Mouse (Mus musculus): Measurements from ENCODE around the gene Hypm. TPM values are rescaled to one million over a fixed set of nuclear protein-coding genes. Genes with fewer than 3 reads are reported as not detected.

The Hypm gene
- polyA plus RNA-seq, 1 experiment: not detected

DNA sequence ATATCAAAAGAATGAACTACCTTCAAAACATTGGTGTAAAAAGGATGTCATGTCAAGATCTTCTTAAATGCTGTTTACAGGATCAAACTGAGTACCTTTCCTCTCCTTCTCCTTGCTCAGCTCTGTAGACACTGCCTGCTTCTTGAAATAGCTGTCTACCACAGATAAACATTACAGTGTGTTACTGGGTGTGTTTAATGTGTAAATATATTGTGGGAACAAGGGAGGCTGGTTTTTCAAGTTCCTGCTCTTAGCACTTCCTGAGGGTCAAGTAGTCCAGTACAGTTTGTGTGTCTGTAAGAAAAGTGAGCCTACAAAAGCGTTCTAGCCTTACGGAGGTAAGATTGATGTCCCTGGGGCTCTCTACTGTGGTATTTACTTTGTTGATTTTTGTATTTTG, 15.1 kb downstream of the Hypm start:
- no peak overlapping the region for H3ac ChIP-seq (ENCODE audit: control insufficient read depth, insufficient read length)
- no peaks in the 10 kb centered on the region for H3K27me3 ChIP-seq (ENCODE audit: control insufficient read depth, insufficient read depth, insufficient read length)
- H3K79me2 ChIP-seq (ENCODE audit: control insufficient read depth, insufficient read depth): no peaks in the 10 kb centered on the region
- H3K4me2 ChIP-seq (ENCODE audit: low read depth): no peak overlapping the region
- H3K36me3 ChIP-seq (ENCODE audit: control insufficient read depth, insufficient read depth): no peaks in the 10 kb centered on the region
- TF ChIP-seq TCF3 (IDR thresholded peaks at IDR 0.05; ENCODE audit: insufficient read length, low read depth) (no peak), E2F4 (IDR thresholded peaks at IDR 0.05; ENCODE audit: insufficient read depth) (no peak), MYOG (IDR thresholded peaks at IDR 0.05; ENCODE audit: control insufficient read depth in 1 of 3, insufficient read depth in 1 of 3, insufficient read length in 2 of 3, low read depth in 2 of 3) (no peak), USF1 (IDR thresholded peaks at IDR 0.05; ENCODE audit: low read depth) (no peak), CEBPB (IDR thresholded peaks at IDR 0.05; ENCODE audit: insufficient read depth, poor library complexity, severe bottlenecking) (no peak), POLR2AphosphoS2 (IDR thresholded peaks at IDR 0.05; ENCODE audit: insufficient read length, low read depth) (no peak), TCF12 (IDR thresholded peaks at IDR 0.05; ENCODE audit: insufficient read depth, poor library complexity, severe bottlenecking) (no peak), MAX (IDR thresholded peaks at IDR 0.05; ENCODE audit: low read depth) (no peak), SRF (IDR thresholded peaks at IDR 0.05; ENCODE audit: control insufficient read depth, insufficient read length, low read depth) (no peak), POLR2A (IDR thresholded peaks at IDR 0.05; ENCODE audit: insufficient read length, low read depth) (no peak), MYOD1 (IDR thresholded peaks at IDR 0.05; ENCODE audit: control insufficient read depth in 1 of 3, insufficient read length in 2 of 3, low read depth in 2 of 3) (no peak), REST (IDR thresholded peaks at IDR 0.05; ENCODE audit: insufficient read depth, insufficient read length) (no peak)
- no peak overlapping the region for H3K4me3 ChIP-seq

DNA sequence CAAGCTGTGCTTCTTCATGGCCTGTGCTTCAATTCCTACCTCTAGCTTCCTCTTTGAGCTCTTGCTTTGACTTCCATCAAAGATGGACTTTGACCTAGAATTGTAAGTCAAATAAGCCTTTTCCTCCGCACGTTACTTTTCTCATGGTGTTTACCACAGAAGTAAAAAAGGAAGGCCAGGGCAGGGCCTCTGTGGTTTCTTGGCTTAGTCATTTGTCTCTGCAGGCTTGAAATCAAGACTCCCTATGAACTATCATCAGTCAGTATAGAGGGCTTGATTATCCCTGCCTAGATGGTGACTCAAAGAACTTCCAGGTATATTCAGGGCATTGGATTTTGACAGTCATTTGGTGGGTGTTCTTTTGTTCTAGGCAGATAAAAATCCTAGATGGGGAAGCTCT, 28.8 kb downstream of the Hypm start:
- no peak for TF ChIP-seq CEBPB (IDR thresholded peaks at IDR 0.05; ENCODE audit: insufficient read depth, poor library complexity, severe bottlenecking)
- TF ChIP-seq MYOD1 (IDR thresholded peaks at IDR 0.05; ENCODE audit: control insufficient read depth in 1 of 3, insufficient read length in 2 of 3, low read depth in 2 of 3): no peak
- TF ChIP-seq POLR2AphosphoS2 (IDR thresholded peaks at IDR 0.05; ENCODE audit: insufficient read length, low read depth): no peak
- no peak for TF ChIP-seq USF1 (IDR thresholded peaks at IDR 0.05; ENCODE audit: low read depth)
- no peak for TF ChIP-seq TCF12 (IDR thresholded peaks at IDR 0.05; ENCODE audit: insufficient read depth, poor library complexity, severe bottlenecking)
- TF ChIP-seq SRF (IDR thresholded peaks at IDR 0.05; ENCODE audit: control insufficient read depth, insufficient read length, low read depth): no peak
- no peak for TF ChIP-seq REST (IDR thresholded peaks at IDR 0.05; ENCODE audit: insufficient read depth, insufficient read length)
- no peak for TF ChIP-seq E2F4 (IDR thresholded peaks at IDR 0.05; ENCODE audit: insufficient read depth)
- TF ChIP-seq MYOG (IDR thresholded peaks at IDR 0.05; ENCODE audit: control insufficient read depth in 1 of 3, insufficient read depth in 1 of 3, insufficient read length in 2 of 3, low read depth in 2 of 3): no peak
- no peak for TF ChIP-seq TCF3 (IDR thresholded peaks at IDR 0.05; ENCODE audit: insufficient read length, low read depth)
- TF ChIP-seq MAX (IDR thresholded peaks at IDR 0.05; ENCODE audit: low read depth): no peak
- TF ChIP-seq POLR2A (IDR thresholded peaks at IDR 0.05; ENCODE audit: insufficient read length, low read depth): no peak
- Histone ChIP-seq H3K27me3 (ENCODE audit: control insufficient read depth, insufficient read depth, insufficient read length) (no peaks in the 10 kb centered on the region), H3K4me2 (ENCODE audit: low read depth) (no peak overlapping the region), H3K79me2 (ENCODE audit: control insufficient read depth, insufficient read depth) (no peaks in the 10 kb centered on the region), H3ac (ENCODE audit: control insufficient read depth, insufficient read length) (no peak overlapping the region), H3K4me3 (no peak overlapping the region), H3K36me3 (ENCODE audit: control insufficient read depth, insufficient read depth) (no peaks in the 10 kb centered on the region)

DNA sequence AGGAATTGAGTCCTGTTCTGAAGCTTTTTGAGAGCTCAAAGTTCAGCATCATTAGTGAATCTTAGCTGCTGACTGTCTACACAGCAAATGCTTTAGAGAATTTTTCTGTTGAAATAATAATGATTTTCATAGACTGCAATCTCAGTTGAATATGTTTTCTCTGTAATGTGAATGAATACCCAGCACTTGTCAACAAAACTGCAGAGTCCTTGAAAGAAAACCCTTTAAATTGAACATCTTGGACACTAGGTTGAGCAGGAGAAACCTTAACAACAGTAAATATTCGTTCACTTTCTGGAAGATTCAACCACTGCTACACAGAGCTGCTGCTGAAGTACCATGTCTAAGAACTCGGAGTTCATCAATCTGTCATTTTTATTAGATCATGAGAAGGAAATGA, 38.6 kb downstream of the Hypm start, which contains the start of gene Sytl5:
Sytl5 (plus strand) TSS at position 301 of the 400 bp plus-strand sequence.
- no peaks in the 10 kb centered on the region for H3K79me2 ChIP-seq (ENCODE audit: control insufficient read depth, insufficient read depth)
- TF ChIP-seq MYOG (IDR thresholded peaks at IDR 0.05; ENCODE audit: control insufficient read depth in 1 of 3, insufficient read depth in 1 of 3, insufficient read length in 2 of 3, low read depth in 2 of 3) (no peak), POLR2A (IDR thresholded peaks at IDR 0.05; ENCODE audit: insufficient read length, low read depth) (no peak), USF1 (IDR thresholded peaks at IDR 0.05; ENCODE audit: low read depth) (no peak), TCF12 (IDR thresholded peaks at IDR 0.05; ENCODE audit: insufficient read depth, poor library complexity, severe bottlenecking) (no peak), SRF (IDR thresholded peaks at IDR 0.05; ENCODE audit: control insufficient read depth, insufficient read length, low read depth) (no peak), MYOD1 (IDR thresholded peaks at IDR 0.05; ENCODE audit: control insufficient read depth in 1 of 3, insufficient read length in 2 of 3, low read depth in 2 of 3) (no peak)
- no peaks in the 10 kb centered on the region for H3K27me3 ChIP-seq (ENCODE audit: control insufficient read depth, insufficient read depth, insufficient read length)

More for the DNA sequence above, 38.6 kb downstream of the Hypm start, which contains the start of gene Sytl5:
- Histone ChIP-seq H3K4me2 (ENCODE audit: low read depth) (no peak within 1 kb of the TSS), H3K4me3 (no peak within 1 kb of the TSS), H3K36me3 (ENCODE audit: control insufficient read depth, insufficient read depth) (no peaks in the 10 kb centered on the region), H3ac (ENCODE audit: control insufficient read depth, insufficient read length) (no peak within 1 kb of the TSS)

Other genes with a start within 250 kb of the Hypm start
- 36.3 TPM for gene Dynlt3, start 183.9 kb upstream of the Hypm start, polyA plus RNA-seq (2012; fragmentation: generic; extraction: Trizol)
- not detected for gene H2al3, start 2.8 kb downstream of the Hypm start, polyA plus RNA-seq (2012; fragmentation: generic; extraction: Trizol)
- gene Sytl5, start 38.7 kb downstream of the Hypm start, polyA plus RNA-seq (2012; fragmentation: generic; extraction: Trizol): 1.3 TPM

Measured in myocyte (in vitro differentiated cells).